Mouse (Mus musculus) adrenal gland (tissue): ENCODE measurements at regions not wholly inside any gene's neighbourhood (a gene's known extent, or its start where the extent isn't known, plus 50 kb on each side); places are given as distances from the start of the nearest gene placed in this dataset.

Experiments used
- intact Hi-C: fragments of 180-260 bp; cut with DNase I; formaldehyde crosslinking; loops from one replicate; pipeline ENCODE4 v1.15.1; 2025

DNA sequence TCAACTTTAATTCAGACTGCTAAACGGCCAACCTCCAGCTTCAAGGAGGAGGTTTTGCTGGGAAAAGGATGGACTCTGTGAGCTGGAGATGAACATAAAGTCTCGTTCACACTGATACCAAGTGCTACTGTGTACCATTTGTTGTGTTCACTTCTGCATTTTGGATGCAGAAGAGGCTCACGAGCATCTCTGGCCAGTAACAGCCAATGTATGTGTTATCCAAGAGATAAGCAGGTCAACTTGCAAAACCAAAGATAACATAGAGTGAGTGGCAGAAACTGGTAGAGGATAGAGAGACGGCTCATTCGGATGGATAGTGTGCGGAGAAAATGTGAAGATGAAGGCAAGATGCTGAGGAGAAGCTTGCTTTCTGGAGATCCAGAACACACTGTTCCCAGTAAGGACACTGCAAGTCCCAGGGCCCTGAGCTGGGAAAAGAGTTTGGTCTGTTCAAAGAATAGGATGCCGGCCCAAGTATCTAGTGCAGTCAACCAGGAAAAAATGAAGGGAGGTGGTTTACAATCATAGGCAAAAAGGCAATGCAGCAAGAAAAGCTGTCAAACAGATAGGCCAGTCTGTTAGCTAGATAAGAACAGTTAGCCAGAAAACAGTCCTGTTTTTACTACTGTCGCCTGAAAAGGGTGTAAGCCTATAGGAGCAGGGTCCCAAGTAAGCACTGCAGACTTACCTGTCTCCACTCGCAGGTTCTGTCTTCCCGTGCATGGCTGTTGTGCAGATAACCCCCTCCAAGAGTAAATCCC lies 145.7 kb upstream of the Bmp4 start:
- intact Hi-C loops = no loop called here

- intact Hi-C loops = no loop called here
These were observed 142.2 kb upstream of the Bmp4 start for GRCm38 (mm10) chr14:46532697-46533096.

GRCm38 (mm10) chr14:46530452-46530851 lies 140.0 kb upstream of the Bmp4 start:
- intact Hi-C loops = no loop called here

- intact Hi-C loops = no loop called here
These were observed 138.7 kb upstream of the Bmp4 start for GRCm38 (mm10) chr14:46529086-46529715.

DNA sequence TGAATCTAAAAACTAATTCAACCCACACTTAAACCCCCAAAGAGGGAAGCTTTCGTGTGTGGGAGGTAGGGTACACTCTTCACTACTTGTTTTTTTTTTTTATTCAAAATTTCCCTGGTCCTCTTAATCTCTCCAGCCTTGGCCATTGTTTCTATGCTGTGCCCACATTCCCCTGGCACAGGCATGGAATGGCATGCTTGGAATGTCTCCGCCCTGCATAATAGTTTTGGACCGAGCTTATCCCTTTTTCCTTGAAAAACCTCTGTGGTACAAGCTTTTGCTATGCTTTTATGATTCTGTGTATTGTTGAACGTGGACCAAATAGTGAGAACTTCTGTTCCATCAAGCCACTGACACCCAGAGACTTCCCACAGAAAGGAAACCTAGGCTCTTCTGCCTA lies 126.8 kb upstream of the Bmp4 start:
- intact Hi-C loops = no loop called here

DNA sequence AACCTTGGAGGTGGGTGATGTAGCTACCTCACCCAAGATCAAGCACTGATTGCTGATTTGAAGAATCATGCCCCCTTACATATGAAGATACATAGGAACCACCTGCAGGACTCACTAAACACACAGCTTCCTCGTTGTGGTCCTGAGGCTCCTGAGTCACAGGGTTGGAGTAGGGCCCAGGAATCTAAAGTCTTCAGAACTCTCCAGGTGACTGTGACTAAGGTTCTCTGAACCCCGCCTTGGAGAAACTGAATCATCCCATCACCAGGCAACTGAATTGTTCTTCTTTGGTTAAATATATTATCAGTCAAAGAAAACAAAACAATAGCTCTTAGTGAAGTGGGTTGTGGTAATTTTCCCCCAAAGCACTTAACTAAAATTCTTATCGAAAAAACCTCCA lies 125.8 kb upstream of the Bmp4 start:
- intact Hi-C loops = no loop called here

DNA sequence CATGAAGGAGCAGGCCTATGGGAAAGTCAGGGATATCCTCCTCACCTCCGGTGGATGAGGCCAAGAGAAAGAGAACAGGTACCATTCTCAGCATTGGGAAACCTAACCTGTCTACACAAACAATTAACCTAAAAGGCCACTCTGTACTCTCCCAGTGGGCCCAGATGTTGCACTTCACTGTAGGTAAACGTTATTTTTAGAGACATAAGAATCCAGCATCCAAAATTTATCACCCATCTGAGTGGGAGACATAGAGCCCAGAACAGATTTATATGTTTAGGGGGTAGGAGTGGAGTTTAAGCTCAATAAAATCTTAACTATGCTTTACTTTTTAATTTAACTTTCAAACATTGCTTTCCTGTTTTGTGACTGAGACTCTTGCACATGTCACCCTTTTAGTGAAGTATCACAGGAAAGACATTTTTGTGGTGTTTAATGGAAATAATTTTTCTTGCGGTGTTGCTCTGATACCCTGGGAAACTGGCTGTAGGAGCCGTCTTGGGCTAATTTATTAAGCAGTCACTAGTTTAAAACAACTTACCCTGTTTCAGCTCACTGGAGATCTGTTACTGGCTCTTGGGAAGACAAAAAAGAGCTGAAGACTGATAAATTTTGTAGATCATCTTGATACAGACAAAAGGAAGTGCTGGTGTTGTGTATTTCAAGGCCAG lies 123.9 kb upstream of the Bmp4 start:
- intact Hi-C loops = no loop called here

GRCm38 (mm10) chr14:46512118-46512517 lies 121.6 kb upstream of the Bmp4 start:
- intact Hi-C loops = no loop called here

GRCm38 (mm10) chr14:46508871-46509270 lies 118.4 kb upstream of the Bmp4 start:
- intact Hi-C loops = no loop called here

DNA sequence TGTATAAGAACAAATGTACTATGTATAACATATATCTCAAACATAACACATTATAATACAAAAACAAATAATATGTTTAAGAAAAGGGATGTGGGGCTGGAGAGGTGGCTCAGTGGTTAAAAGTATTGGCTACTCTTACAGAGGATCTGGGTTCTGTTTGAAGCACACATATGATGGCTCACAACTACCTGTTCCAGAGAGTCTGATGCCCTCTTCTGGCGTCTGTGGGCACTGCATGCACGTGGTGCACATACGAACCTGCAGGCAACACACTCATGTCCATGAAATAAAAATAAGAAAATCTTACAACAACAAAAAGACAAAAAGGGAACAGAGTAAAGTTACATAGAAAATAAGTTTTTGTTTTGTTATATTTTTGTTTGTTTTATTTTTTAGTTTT lies 114.8 kb upstream of the Bmp4 start:
- intact Hi-C loops = no loop called here

GRCm38 (mm10) chr14:46491601-46492000 lies 101.1 kb upstream of the Bmp4 start:
- intact Hi-C loops = no loop called here

- intact Hi-C loops = no loop called here
These were observed 100.7 kb upstream of the Bmp4 start for GRCm38 (mm10) chr14:46491182-46491581.

DNA sequence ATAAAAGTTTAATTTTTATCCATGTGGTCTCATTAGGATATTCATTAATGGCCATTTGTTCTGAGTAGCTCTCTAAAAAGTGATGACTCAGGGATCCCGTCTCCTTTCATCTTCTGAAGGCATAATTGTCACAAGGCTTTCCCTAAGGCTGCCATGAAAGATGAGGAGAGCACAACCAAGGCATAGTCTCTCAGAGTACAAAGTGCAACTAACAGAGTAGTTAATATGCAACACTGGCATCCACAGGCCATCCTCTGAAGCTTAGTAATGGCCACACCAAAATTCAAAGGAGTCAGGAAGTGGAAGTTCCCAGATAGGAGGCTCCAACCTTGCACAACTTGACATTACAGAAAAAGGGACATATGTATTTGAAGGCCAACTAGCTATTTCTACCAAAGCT lies 97.1 kb upstream of the Bmp4 start:
- intact Hi-C loops = no loop called here

DNA sequence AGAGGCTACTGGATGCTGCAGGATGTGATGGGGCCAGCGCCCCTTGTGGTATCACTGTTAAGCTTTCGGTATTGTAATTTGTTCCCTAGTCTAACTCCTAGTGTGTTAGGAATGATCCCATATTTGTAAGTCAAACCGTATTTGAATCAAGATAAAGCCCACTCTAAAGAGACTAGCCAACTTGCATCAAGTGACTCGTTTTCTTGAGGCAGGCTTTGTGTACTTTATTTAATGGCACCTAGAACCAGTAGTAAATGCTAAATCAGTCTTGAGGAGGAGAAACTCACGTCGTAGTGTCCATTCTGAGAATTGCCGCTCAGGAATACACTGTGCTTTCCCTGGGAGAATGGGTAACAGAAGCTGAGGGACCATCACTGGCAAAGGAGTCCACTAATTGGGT lies 89.9 kb upstream of the Bmp4 start:
- intact Hi-C loops = no loop called here

GRCm38 (mm10) chr14:46475945-46476344 lies 85.5 kb upstream of the Bmp4 start:
- intact Hi-C loops = no loop called here

GRCm38 (mm10) chr14:46462967-46463366 lies 72.5 kb upstream of the Bmp4 start:
- intact Hi-C loops = no loop called here

DNA sequence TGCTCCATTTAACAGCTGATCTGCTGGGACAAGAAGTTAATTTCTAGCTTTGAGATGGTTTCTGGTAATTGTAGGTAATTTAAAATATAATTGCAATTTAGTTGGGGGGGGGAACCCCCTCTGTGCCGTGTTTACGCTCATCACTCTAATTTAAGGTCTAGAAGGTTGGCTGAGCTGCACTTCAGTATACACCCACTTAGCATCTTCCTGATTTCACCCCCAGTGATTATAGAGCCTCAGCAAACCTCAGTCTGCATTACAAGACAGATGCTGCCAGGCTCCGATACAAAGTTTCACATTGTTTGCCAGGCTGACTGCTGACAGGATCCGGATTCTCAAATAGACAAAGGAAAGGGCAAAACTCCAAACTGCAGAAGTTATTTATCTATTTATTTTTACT lies 71.5 kb upstream of the Bmp4 start:
- intact Hi-C loops = no loop called here

DNA sequence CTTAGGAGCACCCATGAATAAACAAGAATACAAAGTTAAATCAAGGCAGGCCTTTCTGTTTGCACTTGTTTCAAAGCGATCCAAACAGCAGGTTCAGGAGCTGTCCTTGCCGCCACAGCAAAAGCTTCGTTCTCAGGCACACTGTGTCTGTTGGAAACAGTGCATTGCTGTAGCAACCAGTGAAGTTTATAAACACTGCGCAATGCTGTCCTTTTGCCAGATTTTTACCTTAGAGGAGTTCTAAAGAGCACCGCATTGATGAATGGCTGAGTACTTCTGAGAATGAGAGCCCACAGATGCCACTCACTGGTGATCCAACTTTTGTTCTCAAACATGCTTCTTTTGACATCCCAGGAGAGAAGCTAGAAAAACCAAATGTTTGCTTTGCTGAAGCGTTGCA lies 64.0 kb upstream of the Bmp4 start:
- intact Hi-C loops = no loop called here

- intact Hi-C loops = no loop called here
These were observed 51.2 kb upstream of the Bmp4 start for GRCm38 (mm10) chr14:46441696-46442095.
